Mouse (Mus musculus) embryo, embryonic 11 days (tissue): ENCODE data around the gene Neurog3.

Experiments
- DNase-seq: peaks from one replicate; pipeline ENCODE4 v3.0.0-alpha.2; 2015

Gene Neurog3

DNA sequence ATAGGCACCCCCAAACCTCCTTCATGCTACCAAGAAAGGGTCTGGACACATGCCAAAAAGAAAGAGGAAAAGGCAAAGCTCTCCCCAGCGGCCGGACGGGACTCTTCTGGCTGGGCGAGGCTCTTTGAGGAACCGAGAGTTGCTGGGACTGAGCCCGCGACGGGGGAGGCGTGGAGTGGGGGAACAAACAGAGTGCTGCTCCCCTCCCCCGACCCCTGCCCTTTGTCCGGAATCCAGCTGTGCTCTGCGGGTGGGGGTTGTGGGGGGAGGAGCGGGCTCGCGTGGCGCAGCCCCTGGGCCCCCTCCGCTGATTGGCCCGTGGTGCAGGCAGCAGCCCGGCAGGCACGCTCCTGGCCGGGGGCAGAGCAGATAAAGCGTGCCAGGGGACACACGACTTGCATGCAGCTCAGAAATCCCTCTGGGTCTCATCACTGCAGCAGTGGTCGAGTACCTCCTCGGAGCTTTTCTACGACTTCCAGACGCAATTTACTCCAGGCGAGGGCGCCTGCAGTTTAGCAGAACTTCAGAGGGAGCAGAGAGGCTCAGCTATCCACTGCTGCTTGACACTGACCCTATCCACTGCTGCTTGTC is at the start of gene Neurog3:
Neurog3 (plus strand) TSS at position 400 of the 591 bp plus-strand sequence.
- DNase-seq = peak; percentile 58

GRCm38 (mm10) chr10:62086044-62086443 is 46.8 kb upstream of the Neurog3 start:
- no peak for DNase-seq

- no peak for DNase-seq
These were observed 46.1 kb upstream of the Neurog3 start for GRCm38 (mm10) chr10:62086826-62087225.

DNA sequence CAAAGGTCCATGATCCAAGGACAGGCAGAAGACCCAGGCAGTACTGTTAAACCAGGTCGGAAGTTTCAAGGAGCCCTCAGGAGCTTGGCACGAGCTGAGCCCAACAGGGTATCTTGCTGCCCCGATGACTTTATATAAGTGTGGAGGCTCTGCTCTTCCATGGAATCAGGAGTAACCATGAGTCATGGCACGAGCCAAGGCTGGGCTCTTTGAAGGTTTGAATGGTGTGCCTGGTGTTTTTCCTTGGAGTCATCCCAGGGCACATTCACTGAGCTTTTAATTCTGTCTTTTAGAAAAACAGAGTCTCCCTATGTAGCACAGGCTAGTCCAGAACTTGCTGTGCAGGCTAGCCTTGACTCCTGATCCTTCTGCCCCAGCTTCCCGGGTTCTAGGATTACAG is 44.5 kb upstream of the Neurog3 start:
- no peak for DNase-seq

DNA sequence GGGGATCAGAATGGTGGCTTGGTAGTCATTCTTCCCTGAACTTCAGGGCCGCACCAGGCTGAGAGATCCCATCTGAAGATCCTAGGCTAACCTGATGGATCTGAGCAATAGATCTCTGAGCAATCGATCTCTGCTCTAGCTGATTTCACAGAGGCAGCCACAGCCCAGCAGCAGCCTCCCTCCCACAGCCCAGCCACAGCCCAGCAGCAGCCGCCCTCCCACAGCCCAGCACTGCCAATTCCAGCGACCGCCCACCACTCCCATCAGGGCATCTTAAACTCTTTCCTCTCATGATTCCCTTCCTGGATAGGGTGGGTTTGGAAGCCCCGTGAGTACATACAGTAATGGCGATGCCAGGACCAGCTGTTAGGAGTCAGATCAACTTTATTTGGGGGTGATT is 43.8 kb upstream of the Neurog3 start:
- no peak for DNase-seq

- no peak for DNase-seq
These were observed 43.4 kb upstream of the Neurog3 start for GRCm38 (mm10) chr10:62089486-62089885.

- DNase-seq = no peak
These were observed 39.0 kb upstream of the Neurog3 start for GRCm38 (mm10) chr10:62093903-62094302.

DNA sequence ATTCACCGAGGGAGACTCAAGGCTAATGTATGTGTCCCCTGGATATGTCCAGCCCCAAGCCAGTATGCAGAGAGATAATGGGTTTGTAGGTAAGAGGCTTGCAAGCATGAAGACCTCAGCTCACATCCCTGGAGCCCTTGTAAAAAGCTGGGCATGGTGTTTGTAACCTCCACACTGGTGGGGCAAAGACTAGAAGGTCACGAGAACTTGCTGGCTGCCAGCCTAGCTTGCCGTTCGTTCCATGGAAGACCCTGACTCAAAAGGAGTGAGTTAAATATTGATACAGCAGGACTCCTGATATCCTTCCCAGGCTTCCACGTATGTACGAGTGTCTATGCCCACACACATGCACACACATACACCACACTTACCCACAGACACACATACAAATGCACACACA is 38.5 kb upstream of the Neurog3 start:
- DNase-seq = no peak

DNA sequence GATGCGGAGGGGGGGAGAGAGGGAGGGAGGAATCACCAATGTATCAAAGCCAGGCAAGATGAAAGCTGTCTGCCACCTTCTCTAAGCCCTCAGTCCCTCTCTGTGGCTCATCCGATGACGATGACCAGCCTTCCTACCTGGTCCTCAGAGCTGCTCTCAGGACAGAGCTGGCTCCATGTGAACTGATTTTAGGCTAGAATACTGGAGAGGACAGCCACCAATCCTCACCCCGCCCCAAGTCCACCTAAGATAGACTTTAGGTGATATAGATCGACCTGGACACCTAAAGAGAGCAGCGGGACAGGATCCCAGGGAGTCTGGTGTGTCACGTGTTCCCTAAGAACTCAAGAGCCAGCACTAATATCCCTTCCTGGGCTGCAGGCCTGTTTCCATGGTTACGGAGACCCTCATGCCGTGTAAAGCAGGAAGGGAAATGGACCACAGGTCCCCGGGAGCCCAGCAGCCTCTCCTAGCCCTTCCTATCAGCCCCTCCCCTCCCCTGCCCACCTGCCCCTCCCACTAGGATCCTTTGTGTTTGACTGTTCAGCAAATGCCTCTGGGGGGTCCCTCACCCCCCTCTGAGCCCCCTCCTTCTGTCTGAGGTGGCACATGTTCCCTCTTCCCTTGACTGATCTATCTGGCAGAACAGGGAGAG is 33.0 kb upstream of the Neurog3 start:
- DNase-seq = peak; percentile 52

DNA sequence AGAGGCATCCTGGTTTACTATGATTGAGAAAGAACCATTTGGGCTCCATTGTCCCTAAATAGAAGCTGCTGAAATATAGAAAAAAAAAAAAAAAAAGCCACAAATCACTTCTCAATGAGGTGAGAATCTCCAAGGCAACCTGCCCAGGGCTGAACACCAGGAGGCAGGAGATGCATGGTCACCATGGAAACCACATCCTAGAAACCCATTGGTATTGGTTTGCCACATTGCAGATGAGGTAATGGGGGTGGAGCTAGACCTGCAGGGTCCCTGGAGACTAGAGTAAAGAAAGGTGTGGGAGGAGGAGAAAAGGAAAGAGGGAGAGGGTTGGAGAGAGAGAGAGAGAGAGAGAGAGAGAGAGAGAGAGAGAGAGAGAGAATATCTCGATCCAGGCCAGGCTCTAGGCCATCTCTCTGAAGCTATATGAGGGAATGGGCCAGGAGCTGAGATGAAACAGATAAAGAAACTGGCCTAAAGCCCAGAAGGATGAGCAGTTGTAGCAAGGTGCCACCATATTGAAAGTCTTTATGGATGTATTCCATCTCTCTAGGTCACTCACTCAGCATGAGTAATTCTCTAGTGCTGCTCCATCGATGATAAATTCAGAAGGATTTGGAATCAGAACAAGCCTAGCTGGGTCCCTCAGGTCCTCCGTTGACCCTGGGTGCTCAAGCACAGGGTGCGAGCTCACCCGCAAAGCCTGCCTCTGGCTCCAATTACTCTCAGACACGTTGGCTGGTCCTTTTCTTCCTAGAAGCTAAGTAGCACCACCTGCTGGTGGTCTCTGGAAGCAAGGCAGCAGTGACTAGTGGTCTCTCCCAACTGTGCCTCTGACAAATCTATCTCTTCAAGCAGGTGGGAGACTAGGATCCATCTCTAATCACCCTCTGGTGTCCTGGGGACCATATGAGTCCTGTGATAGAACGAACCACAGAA is 31.1 kb upstream of the Neurog3 start:
- DNase-seq = peak; percentile 91

- DNase-seq = peak; percentile 76
These were observed 27.9 kb upstream of the Neurog3 start for GRCm38 (mm10) chr10:62104835-62105576.

GRCm38 (mm10) chr10:62107048-62107447 is 25.8 kb upstream of the Neurog3 start:
- DNase-seq = no peak

DNA sequence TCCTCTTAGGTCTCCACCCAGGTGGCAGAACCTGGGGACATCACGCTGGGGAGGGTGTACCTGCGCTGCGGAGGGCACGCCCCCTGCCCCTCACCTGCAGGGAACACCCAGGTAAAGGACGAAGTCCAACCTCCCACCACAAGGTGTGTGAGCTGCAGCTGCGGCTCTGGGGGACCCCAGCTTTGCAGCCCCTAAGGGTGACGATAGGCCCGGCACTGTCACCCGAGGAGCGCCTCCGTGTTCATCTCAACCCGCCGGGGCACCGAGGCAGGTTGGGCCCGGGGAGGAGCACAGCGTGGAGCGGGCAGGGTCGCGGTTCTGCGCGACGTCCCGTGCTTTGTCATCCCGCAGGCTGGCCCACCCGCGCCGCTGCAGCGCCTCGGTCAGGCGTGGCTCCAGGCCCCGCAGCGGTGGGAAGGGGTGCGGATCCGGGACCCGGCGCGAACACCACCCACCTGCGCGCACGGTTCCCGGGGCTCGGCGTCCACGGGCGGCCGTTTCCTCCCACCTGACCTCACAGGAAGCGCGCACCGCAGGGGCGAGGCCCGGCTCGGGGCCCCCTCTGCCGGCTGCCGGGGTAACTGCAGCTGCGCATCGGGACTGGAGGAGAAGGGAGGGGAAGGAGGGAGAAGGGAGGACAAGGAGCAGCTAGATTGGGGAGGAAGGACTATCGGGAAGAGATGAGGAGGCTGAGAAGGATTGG is 22.2 kb upstream of the Neurog3 start:
- DNase-seq = peak; percentile 88

GRCm38 (mm10) chr10:62111207-62111576 is 21.7 kb upstream of the Neurog3 start:
- no peak for DNase-seq

DNA sequence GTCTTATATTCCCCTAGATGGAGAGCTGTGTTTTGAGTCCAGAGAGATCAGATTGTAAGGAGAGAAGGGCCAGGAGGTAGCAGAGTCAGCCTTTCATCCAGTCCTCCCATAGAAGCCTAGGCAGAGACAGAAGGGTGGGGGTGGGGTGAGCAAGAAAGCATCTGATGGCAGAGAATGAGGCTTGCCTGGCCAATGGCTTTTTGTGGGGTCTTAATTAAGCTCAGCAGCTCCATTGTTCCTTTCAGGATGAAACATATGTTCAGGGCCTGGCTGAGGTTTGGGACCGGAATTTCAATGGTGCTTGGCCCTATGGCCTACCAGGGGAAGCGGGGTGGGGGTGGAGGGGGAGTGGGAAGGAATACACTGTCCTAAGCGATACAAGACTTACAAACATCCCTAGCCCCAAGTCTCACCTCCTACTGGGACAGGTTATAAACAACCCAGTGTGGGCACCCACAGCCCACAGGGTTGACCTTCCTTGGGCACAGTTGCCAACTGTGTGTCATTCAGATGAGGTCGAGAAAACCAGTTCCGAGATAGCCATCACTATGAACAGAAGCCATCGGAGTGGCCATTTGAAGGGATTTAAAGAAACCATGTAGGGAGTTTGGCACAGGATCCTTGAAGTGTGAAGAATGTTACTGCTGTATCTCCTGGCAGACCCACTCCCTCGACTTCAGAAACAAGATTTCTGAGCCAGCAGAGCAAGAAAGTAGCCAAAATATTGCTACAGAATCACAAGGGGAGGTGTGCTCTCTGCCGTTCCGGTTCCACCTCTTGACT is 18.8 kb upstream of the Neurog3 start:
- peak; percentile 28 for DNase-seq

DNA sequence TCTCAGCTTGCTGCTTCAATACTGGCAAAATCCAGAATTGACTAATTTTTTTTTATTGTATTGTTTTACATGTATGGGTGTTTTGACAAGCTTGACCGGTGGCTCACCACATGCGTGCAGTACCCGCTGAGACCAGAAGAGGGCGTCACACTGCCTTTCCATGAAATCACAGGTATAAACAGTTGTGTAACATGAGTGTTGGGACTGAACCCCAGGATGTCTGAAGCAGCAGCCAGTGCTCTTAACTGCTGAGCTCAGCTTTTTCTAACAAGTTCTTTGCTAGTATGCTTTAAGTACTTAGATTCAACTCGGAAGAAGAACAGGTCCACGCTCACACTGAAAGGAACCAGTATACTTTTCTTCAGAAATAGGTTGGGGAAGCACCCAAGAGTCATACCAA is 5.8 kb upstream of the Neurog3 start:
- no peak for DNase-seq

GRCm38 (mm10) chr10:62127711-62128231 is 5.1 kb upstream of the Neurog3 start:
- DNase-seq = no peak

DNA sequence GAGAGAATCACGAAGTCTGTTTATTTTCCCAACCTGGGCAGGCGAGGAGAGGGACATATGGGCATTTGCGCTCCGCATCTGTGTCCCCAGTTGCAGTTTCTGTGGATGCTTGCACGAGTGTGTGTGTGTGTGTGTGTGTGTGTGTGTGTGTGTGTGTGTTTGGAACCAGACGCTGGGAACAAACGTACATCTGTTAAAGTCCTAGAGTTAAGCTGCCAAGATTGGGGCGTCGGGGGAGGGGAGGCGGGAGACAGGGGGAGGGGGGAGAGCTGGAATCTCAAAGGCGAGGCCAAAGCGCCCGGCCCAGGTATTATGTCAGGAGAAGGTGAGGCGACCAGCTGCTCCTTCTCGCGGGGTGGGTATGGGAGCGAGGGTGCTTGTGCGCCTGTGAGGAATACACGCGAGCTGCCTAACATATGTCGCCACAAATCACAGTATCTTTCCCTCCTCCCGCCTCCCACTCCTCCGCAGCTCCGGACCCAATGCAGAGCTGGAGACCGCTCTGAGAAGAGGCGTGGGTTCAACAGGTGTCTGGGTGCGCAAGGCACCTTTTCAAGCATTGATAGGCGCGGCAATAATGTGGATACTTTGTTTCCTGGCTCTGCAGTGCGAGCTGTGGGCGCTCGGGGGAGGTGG is 4.5 kb upstream of the Neurog3 start:
- DNase-seq = no peak

DNA sequence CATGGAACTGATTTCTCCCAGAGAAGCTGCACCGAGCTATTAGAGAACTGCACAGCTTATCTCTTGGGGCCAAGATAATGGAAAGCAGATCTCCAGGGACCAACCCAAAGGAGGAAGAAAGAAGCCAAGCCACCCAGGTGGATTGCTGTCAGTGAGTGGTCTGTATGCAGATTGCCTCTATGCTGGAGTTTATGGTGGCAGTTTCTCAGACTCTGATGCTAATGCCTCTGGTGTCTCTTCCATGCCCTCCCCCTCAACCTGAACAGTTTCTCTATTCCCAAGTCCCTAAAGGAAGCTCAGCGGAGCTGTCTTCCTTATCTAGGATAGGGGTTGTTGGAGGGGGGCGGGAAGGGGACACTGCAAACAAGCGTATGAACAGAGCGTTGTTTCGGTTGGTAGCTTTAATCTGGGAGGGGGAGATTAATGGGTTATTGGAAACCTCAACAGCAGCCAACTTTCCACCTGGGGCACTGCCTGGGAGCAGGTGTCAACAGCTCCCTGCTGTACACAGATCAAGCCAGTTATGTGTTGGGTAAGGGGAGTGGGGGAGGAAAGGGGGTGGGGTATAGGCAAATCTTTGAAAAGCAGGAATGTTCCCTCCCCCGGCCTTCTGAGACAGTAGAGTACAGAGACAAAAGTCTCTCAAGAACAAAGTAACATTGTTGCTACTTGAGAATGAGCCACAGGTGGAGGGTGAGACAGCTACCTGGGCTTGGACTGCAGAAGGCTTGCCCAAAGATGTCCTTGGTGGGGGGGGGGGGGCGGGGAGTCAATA is 3.0 kb downstream of the Neurog3 start:
- no peak for DNase-seq

DNA sequence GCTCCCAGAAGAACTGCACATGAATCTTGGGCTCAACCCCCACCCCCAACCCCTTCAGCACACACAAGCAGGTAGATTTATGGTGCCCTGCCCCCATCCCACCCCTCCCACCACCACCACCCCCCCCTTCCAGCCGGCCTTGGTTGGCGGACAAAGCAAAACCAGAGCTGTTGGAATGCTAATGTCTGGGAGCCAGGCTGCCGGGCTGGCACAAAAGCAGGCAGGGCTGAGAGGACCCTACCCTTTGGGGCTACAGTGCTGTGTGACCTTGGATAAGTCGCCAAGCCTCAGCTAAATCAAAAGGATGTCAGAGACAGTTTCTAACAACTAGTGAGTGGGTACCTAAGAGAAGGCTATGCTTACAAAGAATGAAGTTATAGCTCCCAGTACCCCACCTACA is 4.3 kb downstream of the Neurog3 start:
- no peak for DNase-seq
